Comparison of ENCODE assay signal across 20 mouse cellular contexts in genomic region chr4:62509946-62510345, GRCm38 (mm10). TPM values are rescaled to one million over a fixed set of nuclear protein-coding genes. Genes with fewer than 3 reads are reported as not detected.
DNase-seq lines count a peak whose midpoint lies in the region; ATAC-seq and TF ChIP-seq lines count a peak whose summit lies in the region.
"Had no signal": no experiment of that assay in that cellular context is flagged by ENCODE, and none has a peak within 500 bp of the region (broad histone marks: within the 10 kb centered on the region; RNA-seq: fewer than 3 reads in every experiment).

No protein-coding gene starts in this region.

- H3K27me3 ChIP-seq in kidney, embryonic 15.5 days: no peaks in the 10 kb centered on the region
- H3K27me3 ChIP-seq in liver, postnatal 0 days (ENCODE audit: insufficient read depth, low read length): no peaks in the 10 kb centered on the region
- H3K27me3 ChIP-seq in midbrain, embryonic 14.5 days (ENCODE audit: control insufficient read depth, insufficient read depth, low read length): no peaks in the 10 kb centered on the region
- H3K27me3 ChIP-seq in heart, embryonic 11.5 days (ENCODE audit: control insufficient read depth, insufficient read depth, low read length): no peaks in the 10 kb centered on the region
- H3K27me3 ChIP-seq: embryonic facial prominence, embryonic 15.5 days; heart, embryonic 15.5 days; hindbrain, embryonic 13.5 days; lung, embryonic 15.5 days; megakaryocyte, embryonic 14.5 days had no signal

- 90% methylated on average over 11 of the region's 11 CpGs for WGBS in kidney, embryonic 15.5 days
- 86% methylated on average over 11 of the region's 11 CpGs for WGBS in liver, postnatal 0 days (ENCODE audit: insufficient replicate concordance)
- 94% methylated on average over 11 of the region's 11 CpGs for WGBS in midbrain, embryonic 14.5 days
- 91% methylated on average over 11 of the region's 11 CpGs for WGBS in heart, embryonic 11.5 days (ENCODE audit: insufficient replicate concordance)

- DNase-seq in kidney, adult 11 months: peak; percentile 85
- DNase-seq in adrenal gland, adult 2 months: peak; percentile 94
- peak; percentile 83 to 87 for DNase-seq in kidney, adult 8-10 months
- DNase-seq in liver, postnatal 0 days: peak; percentile 40
- no peak for DNase-seq in midbrain, embryonic 14.5 days
- DNase-seq: right cerebral cortex, postnatal 4 days; thymus, postnatal 14 days had no signal

- H3K4me1 ChIP-seq in kidney, embryonic 15.5 days: peaks cover 6% of the 10 kb centered on the region; the same call in 1 of the 2 replicates
- no peaks in the 10 kb centered on the region for H3K4me1 ChIP-seq in liver, postnatal 0 days (ENCODE audit: insufficient read depth)
- no peaks in the 10 kb centered on the region for H3K4me1 ChIP-seq in midbrain, embryonic 14.5 days (ENCODE audit: control insufficient read depth, insufficient read depth, low read length)
- H3K4me1 ChIP-seq in heart, embryonic 11.5 days (ENCODE audit: control insufficient read depth, insufficient read depth, low read length): no peaks in the 10 kb centered on the region; the same call in 1 of the 2 replicates
- H3K4me1 ChIP-seq: hindbrain, embryonic 13.5 days; limb, embryonic 10.5 days had no signal

- no peak for TF ChIP-seq CTCF in liver, postnatal 0 days (IDR thresholded peaks at IDR 0.05; ENCODE audit: low read depth)

- H3K36me3 ChIP-seq in kidney, embryonic 15.5 days: peaks cover 76% of the 10 kb centered on the region
- H3K36me3 ChIP-seq in liver, postnatal 0 days (replicated peaks; ENCODE audit: insufficient read depth, low read length): peaks cover 74% of the 10 kb centered on the region
- peaks cover 64% of the 10 kb centered on the region for H3K36me3 ChIP-seq in midbrain, embryonic 14.5 days (ENCODE audit: control insufficient read depth, insufficient read depth, low read length)
- peaks cover 47% of the 10 kb centered on the region for H3K36me3 ChIP-seq in heart, embryonic 11.5 days (ENCODE audit: control insufficient read depth, insufficient read depth, low read length)

- H3K9me3 ChIP-seq in kidney, embryonic 15.5 days (replicated peaks): no peaks in the 10 kb centered on the region
- H3K9me3 ChIP-seq in liver, postnatal 0 days (ENCODE audit: low read length): no peaks in the 10 kb centered on the region
- no peaks in the 10 kb centered on the region for H3K9me3 ChIP-seq in midbrain, embryonic 14.5 days (ENCODE audit: control insufficient read depth, low read length)
- H3K9me3 ChIP-seq in heart, embryonic 11.5 days (replicated peaks; ENCODE audit: control insufficient read depth, low read length): no peaks in the 10 kb centered on the region
- H3K9me3 ChIP-seq: embryonic facial prominence, embryonic 15.5 days; heart, embryonic 15.5 days; hindbrain, embryonic 13.5 days; limb, embryonic 10.5 days; lung, embryonic 15.5 days; megakaryocyte, embryonic 14.5 days had no signal

- H3K4me3 ChIP-seq in kidney, embryonic 15.5 days (replicated peaks): no peak overlapping the region
- no peak overlapping the region for H3K4me3 ChIP-seq in liver, postnatal 0 days (ENCODE audit: low read depth, low read length)
- H3K4me3 ChIP-seq in midbrain, embryonic 14.5 days (replicated peaks; ENCODE audit: low read depth, low read length): no peak overlapping the region
- H3K4me3 ChIP-seq in heart, embryonic 11.5 days (ENCODE audit: low read depth, low read length): no peak overlapping the region
- H3K4me3 ChIP-seq: embryonic facial prominence, embryonic 15.5 days; heart, embryonic 15.5 days; hindbrain, embryonic 13.5 days; limb, embryonic 10.5 days; lung, embryonic 15.5 days; megakaryocyte, embryonic 14.5 days had no signal

- no peak for ATAC-seq in kidney, embryonic 15.5 days (replicated peaks; ENCODE audit: low FRiP score)
- no peak for ATAC-seq in liver, postnatal 0 days
- ATAC-seq in activated CD4-positive, CD25-positive, alpha-beta regulatory T cell, adult 4 months: no peak
- no peak for ATAC-seq in midbrain, embryonic 14.5 days (ENCODE audit: low FRiP score, low TSS enrichment)
- ATAC-seq in heart, embryonic 11.5 days (replicated peaks; ENCODE audit: insufficient number of reproducible peaks, low FRiP score, low TSS enrichment): no peak
- ATAC-seq: CD4-positive, CD25-positive, alpha-beta regulatory T cell, adult 4 months; intestine, postnatal 0 days had no signal

- TF ChIP-seq EP300 in liver, postnatal 0 days (IDR thresholded peaks at IDR 0.05; ENCODE audit: low read depth): no peak

- no peak overlapping the region for H3K9ac ChIP-seq in kidney, embryonic 15.5 days
- H3K9ac ChIP-seq in liver, postnatal 0 days (replicated peaks): no peak overlapping the region
- H3K9ac ChIP-seq in midbrain, embryonic 14.5 days (replicated peaks; ENCODE audit: low read length): no peak overlapping the region
- no peak overlapping the region for H3K9ac ChIP-seq in heart, embryonic 11.5 days (ENCODE audit: low read depth, low read length)
- H3K9ac ChIP-seq: embryonic facial prominence, embryonic 15.5 days; heart, embryonic 15.5 days; hindbrain, embryonic 13.5 days; lung, embryonic 15.5 days had no signal

- no peak overlapping the region for H3K4me2 ChIP-seq in kidney, embryonic 15.5 days
- H3K4me2 ChIP-seq in liver, postnatal 0 days (ENCODE audit: low read depth, low read length): no peak overlapping the region
- no peak overlapping the region for H3K4me2 ChIP-seq in midbrain, embryonic 14.5 days (ENCODE audit: low read length)
- no peak overlapping the region for H3K4me2 ChIP-seq in heart, embryonic 11.5 days
- H3K4me2 ChIP-seq: embryonic facial prominence, embryonic 15.5 days; heart, embryonic 15.5 days; hindbrain, embryonic 13.5 days; lung, embryonic 15.5 days had no signal

- H3K27ac ChIP-seq in kidney, embryonic 15.5 days: no peak overlapping the region
- H3K27ac ChIP-seq in liver, postnatal 0 days (ENCODE audit: low read depth): no peak overlapping the region
- H3K27ac ChIP-seq in midbrain, embryonic 14.5 days (replicated peaks; ENCODE audit: low read depth, low read length): no peak overlapping the region
- no peak overlapping the region for H3K27ac ChIP-seq in heart, embryonic 11.5 days (ENCODE audit: low read depth, low read length)
- H3K27ac ChIP-seq: embryonic facial prominence, embryonic 15.5 days; heart, embryonic 15.5 days; hindbrain, embryonic 13.5 days; limb, embryonic 10.5 days; lung, embryonic 15.5 days had no signal

RNA-seq across cellular contexts. Expression of gene Hdhd3, which starts 6.7 kb away (rescaled TPM):
- 14.7 and 15.2 TPM in 2 replicates for polyA plus RNA-seq in kidney, embryonic 15.5 days (2015; fragmentation: Nextera tagmentation; extraction: Ambion mirVana)
- 10 to 100 TPM in 1 of 2 experiments, 1 to 10 TPM in 1; 9.2 to 26.1 TPM for total RNA-seq in adrenal gland, adult 2 months (2021)
- 16.8 and 20.1 TPM in 2 replicates for polyA plus RNA-seq in adrenal gland, adult 2 months (2012; rRNA removed)
- polyA plus RNA-seq in liver, postnatal 0 days (2015; fragmentation: Nextera tagmentation; extraction: Ambion mirVana): 19.7 and 20.3 TPM in 2 replicates
- 1 to 10 TPM; 1.1 to 2.4 TPM for polyA plus RNA-seq in activated CD4-positive, CD25-positive, alpha-beta regulatory T cell, adult 4 months (2017; shearing (Covaris generic))
- polyA plus RNA-seq in midbrain, embryonic 14.5 days (2014; fragmentation: Nextera tagmentation; extraction: Ambion mirVana): 12.8 and 14.1 TPM in 2 replicates
- polyA plus RNA-seq in heart, embryonic 11.5 days (2014; fragmentation: Nextera tagmentation; extraction: Ambion mirVana): 6.7 and 11.4 TPM in 2 replicates
- total RNA-seq: neutrophil, adult 5-6 weeks had no signal

RNA-seq across cellular contexts. Expression of gene Alad, which starts 9.8 kb away (rescaled TPM):
- polyA plus RNA-seq in kidney, embryonic 15.5 days (2015; fragmentation: Nextera tagmentation; extraction: Ambion mirVana): 97.3 and 106 TPM in 2 replicates
- 100 to 1,000 TPM; 102 to 118 TPM for total RNA-seq in adrenal gland, adult 2 months (2021)
- 313 and 413 TPM in 2 replicates for polyA plus RNA-seq in adrenal gland, adult 2 months (2012; rRNA removed)
- polyA plus RNA-seq in liver, postnatal 0 days (2015; fragmentation: Nextera tagmentation; extraction: Ambion mirVana): 295 and 303 TPM in 2 replicates
- 10 to 100 TPM; 68.8 to 82.3 TPM for polyA plus RNA-seq in activated CD4-positive, CD25-positive, alpha-beta regulatory T cell, adult 4 months (2017; shearing (Covaris generic))
- 69.3 and 78.8 TPM in 2 replicates for polyA plus RNA-seq in midbrain, embryonic 14.5 days (2014; fragmentation: Nextera tagmentation; extraction: Ambion mirVana)
- polyA plus RNA-seq in heart, embryonic 11.5 days (2014; fragmentation: Nextera tagmentation; extraction: Ambion mirVana): 117 and 140 TPM in 2 replicates

RNA-seq across cellular contexts. Expression of gene Pole3, which starts 14.9 kb away (rescaled TPM):
- polyA plus RNA-seq in kidney, embryonic 15.5 days (2015; fragmentation: Nextera tagmentation; extraction: Ambion mirVana): 94.0 and 100 TPM in 2 replicates
- 10 to 100 TPM; 48.4 to 50.5 TPM for total RNA-seq in adrenal gland, adult 2 months (2021)
- 11.7 and 13.8 TPM in 2 replicates for polyA plus RNA-seq in adrenal gland, adult 2 months (2012; rRNA removed)
- polyA plus RNA-seq in liver, postnatal 0 days (2015; fragmentation: Nextera tagmentation; extraction: Ambion mirVana): 26.4 and 29.2 TPM in 2 replicates
- 10 to 100 TPM; 31.6 to 33.3 TPM for polyA plus RNA-seq in activated CD4-positive, CD25-positive, alpha-beta regulatory T cell, adult 4 months (2017; shearing (Covaris generic))
- 50.9 and 63.5 TPM in 2 replicates for polyA plus RNA-seq in midbrain, embryonic 14.5 days (2014; fragmentation: Nextera tagmentation; extraction: Ambion mirVana)
- polyA plus RNA-seq in heart, embryonic 11.5 days (2014; fragmentation: Nextera tagmentation; extraction: Ambion mirVana): 59.4 and 64.1 TPM in 2 replicates

RNA-seq across cellular contexts. Expression of gene 4933430I17Rik, which starts 15.2 kb away (rescaled TPM):
- polyA plus RNA-seq in kidney, embryonic 15.5 days (2015; fragmentation: Nextera tagmentation; extraction: Ambion mirVana): 0.47 and 0.57 TPM in 2 replicates
- total RNA-seq in adrenal gland, adult 2 months (2021): under 1 TPM; 0.14 to 0.31 TPM
- polyA plus RNA-seq in adrenal gland, adult 2 months (2012; rRNA removed): 0.06 TPM in 1 of 2 replicates, not detected in the other
- polyA plus RNA-seq in liver, postnatal 0 days (2015; fragmentation: Nextera tagmentation; extraction: Ambion mirVana): not detected in 2 replicates
- under 1 TPM; 0.25 to 0.62 TPM for polyA plus RNA-seq in activated CD4-positive, CD25-positive, alpha-beta regulatory T cell, adult 4 months (2017; shearing (Covaris generic))
- 0.78 and 1.6 TPM in 2 replicates for polyA plus RNA-seq in midbrain, embryonic 14.5 days (2014; fragmentation: Nextera tagmentation; extraction: Ambion mirVana)
- polyA plus RNA-seq in heart, embryonic 11.5 days (2014; fragmentation: Nextera tagmentation; extraction: Ambion mirVana): 0.34 and 0.87 TPM in 2 replicates
- total RNA-seq: monocyte, adult 5-6 weeks had no signal
- polyA plus RNA-seq: CD4-positive, CD25-positive, alpha-beta regulatory T cell, adult 4 months had no signal

RNA-seq across cellular contexts. Expression of gene Bspry, which starts 30.1 kb away (rescaled TPM):
- 19.5 and 21.3 TPM in 2 replicates for polyA plus RNA-seq in kidney, embryonic 15.5 days (2015; fragmentation: Nextera tagmentation; extraction: Ambion mirVana)
- total RNA-seq in adrenal gland, adult 2 months (2021): 10 to 100 TPM in 1 of 2 experiments, 1 to 10 TPM in 1; 3.0 to 13.9 TPM
- polyA plus RNA-seq in adrenal gland, adult 2 months (2012; rRNA removed): 10.9 and 15.3 TPM in 2 replicates
- polyA plus RNA-seq in liver, postnatal 0 days (2015; fragmentation: Nextera tagmentation; extraction: Ambion mirVana): 0.18 and 0.26 TPM in 2 replicates
- polyA plus RNA-seq in activated CD4-positive, CD25-positive, alpha-beta regulatory T cell, adult 4 months (2017; shearing (Covaris generic)): 1 to 10 TPM; 1.0 to 2.1 TPM
- 0.32 and 0.43 TPM in 2 replicates for polyA plus RNA-seq in midbrain, embryonic 14.5 days (2014; fragmentation: Nextera tagmentation; extraction: Ambion mirVana)
- polyA plus RNA-seq in heart, embryonic 11.5 days (2014; fragmentation: Nextera tagmentation; extraction: Ambion mirVana): 0.52 and 0.83 TPM in 2 replicates
